ENCODE assay signal across 9 mouse cellular contexts in the genomic region with DNA sequence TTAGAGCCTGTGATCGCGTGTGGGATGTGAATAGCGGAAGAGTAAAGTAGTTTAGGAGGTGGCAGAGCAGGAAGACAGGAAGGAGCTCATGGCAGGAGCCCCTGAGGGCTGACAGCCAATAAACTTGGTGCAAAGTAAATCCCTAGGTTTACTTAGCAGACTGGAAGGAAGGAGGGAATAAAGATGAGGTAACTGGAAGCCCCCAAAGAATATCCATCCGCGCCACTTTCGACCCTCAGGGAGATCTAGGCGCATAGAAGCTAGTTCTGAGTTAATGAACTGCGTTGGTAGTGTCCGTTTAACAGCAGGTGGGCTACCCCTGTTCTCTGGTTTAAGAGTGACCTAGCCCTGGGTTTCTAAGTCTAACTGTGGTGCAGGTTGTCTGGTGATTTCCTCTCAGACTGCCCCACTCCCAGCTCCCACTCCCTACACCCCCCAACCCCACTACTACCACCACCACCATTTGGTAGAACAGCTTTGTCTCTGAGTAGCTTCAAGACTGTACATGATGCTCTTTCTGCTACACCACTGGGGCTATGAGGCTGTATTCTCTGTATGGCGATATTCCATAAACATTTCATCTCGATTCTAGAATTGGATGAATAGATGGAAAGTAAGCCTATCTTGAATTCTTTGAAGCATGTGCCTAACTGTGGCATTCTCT. TPM values are rescaled to one million over a fixed set of nuclear protein-coding genes. Genes with fewer than 3 reads are reported as not detected.
A peak's percentile ranks its signal among the peaks of the same experiment; 100 is the strongest.
DNase-seq lines count a peak whose midpoint lies in the region; ATAC-seq lines count a peak whose summit lies in the region.
"Had no signal": no experiment of that assay in that cellular context is flagged by ENCODE, and none has a peak within 500 bp of the region (broad histone marks: within the 10 kb centered on the region; RNA-seq: fewer than 3 reads in every experiment).

No protein-coding gene starts in this region.

- 32% methylated on average over 11 of the region's 11 CpGs for WGBS in heart, embryonic 10.5 days
- 27% methylated on average over 11 of the region's 11 CpGs for WGBS in hindbrain, embryonic 16.5 days
- WGBS in midbrain, embryonic 13.5 days = 28% methylated on average over 11 of the region's 11 CpGs

- no peaks in the 10 kb centered on the region for H3K36me3 ChIP-seq in heart, embryonic 10.5 days
- no peaks in the 10 kb centered on the region for H3K36me3 ChIP-seq in hindbrain, embryonic 16.5 days (ENCODE audit: control insufficient read depth, insufficient read depth, low read length)
- H3K36me3 ChIP-seq in midbrain, embryonic 13.5 days = no peaks in the 10 kb centered on the region

- H3K9me3 ChIP-seq in heart, embryonic 10.5 days = 0 out of 2 replicates have a peak, but pooled peaks cover 3% of the 10 kb centered on the region
- no peaks in the 10 kb centered on the region for H3K9me3 ChIP-seq in hindbrain, embryonic 16.5 days (ENCODE audit: control insufficient read depth, low read length)
- no peaks in the 10 kb centered on the region for H3K9me3 ChIP-seq in midbrain, embryonic 13.5 days
- H3K9me3 ChIP-seq: megakaryocyte, embryonic 14.5 days had no signal

- H3K9ac ChIP-seq in hindbrain, embryonic 16.5 days (ENCODE audit: low read depth, low read length) = no peak overlapping the region
- H3K9ac ChIP-seq in midbrain, embryonic 13.5 days (replicated peaks) = no peak overlapping the region

- H3K27ac ChIP-seq in heart, embryonic 10.5 days = peak overlapping the region; percentile 65; the same call in 1 of the 2 replicates
- H3K27ac ChIP-seq in hindbrain, embryonic 16.5 days (ENCODE audit: low read depth, low read length) = no peak overlapping the region
- H3K27ac ChIP-seq in midbrain, embryonic 13.5 days = no peak overlapping the region

- H3K27me3 ChIP-seq in heart, embryonic 10.5 days (ENCODE audit: insufficient read depth, poor library complexity, severe bottlenecking) = no peaks in the 10 kb centered on the region
- H3K27me3 ChIP-seq in hindbrain, embryonic 16.5 days (replicated peaks; ENCODE audit: control insufficient read depth, insufficient read depth, low read length) = no peaks in the 10 kb centered on the region
- H3K27me3 ChIP-seq in midbrain, embryonic 13.5 days = no peaks in the 10 kb centered on the region

- H3K4me2 ChIP-seq in hindbrain, embryonic 16.5 days (ENCODE audit: low read length) = peak overlapping the region; percentile 62
- H3K4me2 ChIP-seq in midbrain, embryonic 13.5 days (replicated peaks) = peak overlapping the region; percentile 53

- peak overlapping the region; percentile 55 for H3K4me3 ChIP-seq in heart, embryonic 10.5 days
- peak overlapping the region; percentile 34 for H3K4me3 ChIP-seq in hindbrain, embryonic 16.5 days (ENCODE audit: low read length)
- peak overlapping the region; percentile 31 for H3K4me3 ChIP-seq in midbrain, embryonic 13.5 days (replicated peaks)

- peaks cover 14% of the 10 kb centered on the region for H3K4me1 ChIP-seq in heart, embryonic 10.5 days
- H3K4me1 ChIP-seq in hindbrain, embryonic 16.5 days (ENCODE audit: control insufficient read depth, insufficient read depth, low read depth, low read length) = peaks cover 6% of the 10 kb centered on the region
- peaks cover 22% of the 10 kb centered on the region for H3K4me1 ChIP-seq in midbrain, embryonic 13.5 days (replicated peaks)

- ATAC-seq in hindbrain, embryonic 16.5 days = peak; percentile 28
- ATAC-seq in midbrain, embryonic 13.5 days = peak; percentile 49
- no peak for ATAC-seq in megakaryocyte, adult 5-6 weeks (ENCODE audit: poor library complexity, severe bottlenecking)

- DNase-seq in heart, embryonic 10.5 days (ENCODE audit: low spot score) = no peak
- DNase-seq in heart, adult 18-20 months = no peak
- peak; percentile 16 for DNase-seq in embryo, embryonic 9.5 days (ENCODE audit: extremely low spot score)
- no peak for DNase-seq in layer of hippocampus, adult 9-11 months
- no peak for DNase-seq in cerebellum, adult 9-10 months

RNA-seq across cellular contexts. Expression of a gene that starts 26.1 kb away (rescaled TPM):
- 4.4 and 9.3 TPM in 2 replicates for polyA plus RNA-seq in heart, embryonic 10.5 days (2016; fragmentation: Nextera tagmentation; extraction: Ambion mirVana)
- total RNA-seq in heart, adult 18-20 months (2021) = 1 to 10 TPM; 4.8 to 5.8 TPM
- polyA plus RNA-seq in hindbrain, embryonic 16.5 days (2015; fragmentation: Nextera tagmentation; extraction: Ambion mirVana) = 3.1 and 4.0 TPM in 2 replicates
- 0.95 and 1.7 TPM in 2 replicates for polyA plus RNA-seq in midbrain, embryonic 13.5 days (2015; fragmentation: Nextera tagmentation; extraction: Ambion mirVana)
- 8.3 and 11.4 TPM in 2 replicates for total RNA-seq in megakaryocyte, adult 5-6 weeks (2015)
- 8.9 and 15.0 TPM in 2 replicates for total RNA-seq in megakaryocyte, adult 5-6 weeks (2017)
